Mouse (Mus musculus) monocyte, adult 5-6 weeks (primary cell): Measurements from ENCODE around the gene Clcnkb. TPM values are rescaled to one million over a fixed set of nuclear protein-coding genes. Genes with fewer than 3 reads are reported as not detected.

ENCODE experiments used
- ATAC-seq: fragments of 153-309, 156-312 bp; replicated peaks from 2 replicates; pipeline ENCODE4 v1.8.0; 2017; ENCODE audit warnings: mild to moderate bottlenecking; ENCODE audit not compliant: low TSS enrichment, insufficient number of reproducible peaks, severe bottlenecking, poor library complexity, low FRiP score
- total RNA-seq: library from RNA; stranded (forward); fragments of 200-1000, 200-491, 200-594 nt; gene quantifications from 3 replicates; pipeline ENCODE4 v1.2.3, GENCODE M21; 2017

The Clcnkb gene
- total RNA-seq, 1 experiment from 2014 or later, result not detected

GRCm38 (mm10) chr4:141372426-141372825 is 43.4 kb downstream of the Clcnkb start:
- no peak for ATAC-seq

- ATAC-seq, result no peak
Observed at GRCm38 (mm10) chr4:141367997-141368791, 47.6 kb downstream of the Clcnkb start, which contains the start of gene Fam131c. Gene Fam131c (plus strand): TSS chr4:141368220.

GRCm38 (mm10) chr4:141365876-141366275 is 49.9 kb downstream of the Clcnkb start:
- ATAC-seq, result no peak

GRCm38 (mm10) chr4:141365126-141365525 is 50.7 kb downstream of the Clcnkb start:
- ATAC-seq, result no peak

- peak; percentile 51 for ATAC-seq
Observed at GRCm38 (mm10) chr4:141362937-141363548, 52.8 kb downstream of the Clcnkb start.

- ATAC-seq, result no peak
Observed at GRCm38 (mm10) chr4:141360846-141361245, 55.0 kb downstream of the Clcnkb start.

GRCm38 (mm10) chr4:141359222-141359621 is 56.6 kb downstream of the Clcnkb start:
- no peak for ATAC-seq

GRCm38 (mm10) chr4:141357811-141358210 is 58.0 kb downstream of the Clcnkb start:
- no peak for ATAC-seq

Other genes starting within 250 kb of the Clcnkb start
- gene Rsg1, start 202.1 kb downstream of the Clcnkb start, total RNA-seq, result 0.38 to 2.7 TPM in 2 of 3 replicates, not detected in the other
- not detected in 3 replicates for gene Arhgef19, start 176.5 kb downstream of the Clcnkb start, total RNA-seq
- not detected in 3 replicates for gene Epha2, start 114.8 kb downstream of the Clcnkb start, total RNA-seq
- not detected in 3 replicates for gene Fam131c, start 47.8 kb downstream of the Clcnkb start, total RNA-seq
- gene Clcnka, start 17.3 kb downstream of the Clcnkb start, total RNA-seq, result not detected in 3 replicates
- gene Hspb7, start 4.8 kb upstream of the Clcnkb start, total RNA-seq, result 0.64 TPM in 1 of 3 replicates, not detected in the others
- gene Srarp, start 20.1 kb upstream of the Clcnkb start, total RNA-seq, result not detected in 3 replicates
- 21.7 to 33.8 TPM (median 27.3 TPM) in 3 replicates for gene Zbtb17, start 28.6 kb upstream of the Clcnkb start, total RNA-seq
- gene Spen, start 122.6 kb upstream of the Clcnkb start, total RNA-seq, result 39.8 to 81.5 TPM (median 48.1 TPM) in 3 replicates
- not detected in 3 replicates for gene Fblim1, start 190.1 kb upstream of the Clcnkb start, total RNA-seq
- not detected in 3 replicates for gene Tmem82, start 202.6 kb upstream of the Clcnkb start, total RNA-seq
- not detected in 3 replicates for gene Slc25a34, start 207.8 kb upstream of the Clcnkb start, total RNA-seq
- gene Plekhm2, start 248.9 kb upstream of the Clcnkb start, total RNA-seq, result 14.4 to 16.5 TPM (median 15.7 TPM) in 3 replicates